Mouse (Mus musculus) cortical plate, adult 2 months (tissue): ENCODE measurements around the gene Tmem25.

Source experiments
- CTCF ChIP-seq: fragments of 200-500 bp; IDR thresholded peaks from 2 replicates; pipeline ENCODE4 v1.5.1; 2011; ENCODE audit warnings: mild to moderate bottlenecking, control low read depth, low read length; ENCODE audit not compliant: insufficient read depth; ENCODE audit errors: extremely low read depth
- POLR2A ChIP-seq: fragments of 200-500 bp; IDR thresholded peaks from 2 replicates; pipeline ENCODE4 v1.6.1; 2011; ENCODE audit warnings: mild to moderate bottlenecking, low read length, control low read depth; ENCODE audit not compliant: insufficient read depth; ENCODE audit errors: extremely low read depth

DNA sequence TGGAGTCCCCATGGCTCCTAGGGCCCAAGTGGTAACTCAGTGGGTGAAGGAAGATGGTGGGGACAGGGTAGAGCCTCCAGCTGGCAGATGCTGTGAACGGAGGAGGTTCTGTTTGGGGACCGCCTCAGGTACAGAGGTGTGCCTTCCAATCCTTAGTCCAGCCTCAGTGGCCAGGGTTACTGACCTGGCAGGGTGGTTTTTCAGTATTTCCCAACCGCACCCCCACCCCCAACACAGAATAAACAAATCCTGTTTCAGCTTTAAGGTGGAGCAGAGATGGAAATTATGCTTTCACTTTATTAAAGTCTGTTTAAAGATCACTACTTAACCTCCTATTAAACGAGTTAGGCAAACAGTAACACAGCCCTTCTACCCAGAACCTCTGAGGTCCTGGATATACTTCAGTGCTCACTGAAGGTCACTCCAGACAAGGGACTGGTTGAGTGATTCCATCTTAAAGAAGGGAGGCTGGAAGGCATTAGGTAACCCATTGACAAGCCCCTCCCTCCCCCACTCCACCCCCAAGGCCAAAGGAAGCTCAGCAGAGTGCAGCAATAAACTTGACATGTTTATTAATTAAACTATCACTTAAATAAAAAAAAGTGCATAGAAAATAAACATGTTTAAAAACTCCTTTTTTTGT lies 3.8 kb upstream of the Tmem25 start, which contains the start of gene Ttc36:
- TF ChIP-seq CTCF (no peak), POLR2A (no peak)
